14 mouse cellular contexts compared by ENCODE assay signal in the genomic region with DNA sequence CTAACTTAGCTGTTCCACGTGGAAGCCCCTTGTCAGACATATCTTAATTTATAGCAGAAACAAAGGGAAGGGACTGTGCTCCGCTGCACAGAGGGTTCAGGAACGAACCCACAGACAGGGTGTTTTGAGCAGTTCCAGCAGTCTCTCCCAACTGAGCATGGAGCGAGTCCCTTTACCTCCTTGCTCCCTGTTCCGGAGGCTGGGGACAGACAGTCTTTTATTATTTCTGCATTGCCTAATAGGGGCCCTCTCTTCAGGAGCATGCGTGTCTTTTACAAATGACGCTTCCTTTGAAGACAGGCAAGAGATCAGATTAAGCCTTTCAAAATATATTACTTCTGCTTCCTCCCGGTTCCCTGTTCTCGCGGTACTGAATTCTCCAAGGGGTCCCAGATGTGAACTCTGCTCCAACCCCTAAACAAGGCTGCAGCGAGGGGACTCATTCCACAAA.
DNase-seq lines count a peak whose midpoint lies in the region; ATAC-seq lines count a peak whose summit lies in the region.
"Had no signal": no experiment of that assay in that cellular context is flagged by ENCODE, and none has a peak within 500 bp of the region (broad histone marks: within the 10 kb centered on the region; RNA-seq: fewer than 3 reads in every experiment).

No protein-coding gene starts in this region.

- no peaks in the 10 kb centered on the region for H3K27me3 ChIP-seq in intestine, embryonic 16.5 days (replicated peaks; ENCODE audit: control insufficient read depth, insufficient read depth, low read length)
- H3K27me3 ChIP-seq in intestine, embryonic 15.5 days (replicated peaks), result no peaks in the 10 kb centered on the region
- peaks cover 57% of the 10 kb centered on the region for H3K27me3 ChIP-seq in forebrain, embryonic 13.5 days
- H3K27me3 ChIP-seq: liver, embryonic 15.5 days; stomach, embryonic 15.5 days had no signal

- no peaks in the 10 kb centered on the region for H3K9me3 ChIP-seq in intestine, embryonic 16.5 days (ENCODE audit: control insufficient read depth, low read length)
- no peaks in the 10 kb centered on the region for H3K9me3 ChIP-seq in intestine, embryonic 15.5 days
- H3K9me3 ChIP-seq in forebrain, embryonic 13.5 days (replicated peaks), result no peaks in the 10 kb centered on the region
- H3K9me3 ChIP-seq: liver, embryonic 15.5 days; stomach, embryonic 15.5 days had no signal

- peak; percentile 36 for DNase-seq in embryo, embryonic 10 days (ENCODE audit: low spot score)
- DNase-seq in mesoderm, embryonic 11.5 days (ENCODE audit: low read depth, low spot score), result peak; percentile 51
- DNase-seq in adrenal gland, postnatal 4 days (ENCODE audit: low spot score in 2 of 2), result no peak
- no peak for DNase-seq in urinary bladder, postnatal 10 days (ENCODE audit: low spot score)
- DNase-seq in right cerebral cortex, adult 2 months (ENCODE audit: low spot score in 2 of 2), result no peak
- DNase-seq: adrenal gland, postnatal 25 days; cerebellum, adult 18-20 months; heart, postnatal 36 days; layer of hippocampus, postnatal 36 days had no signal

- H3K9ac ChIP-seq in intestine, embryonic 16.5 days (ENCODE audit: low read depth, low read length), result 0 out of 2 replicates have a peak overlapping the region, but pooled peaks have one; percentile 12
- no peak overlapping the region for H3K9ac ChIP-seq in intestine, embryonic 15.5 days
- H3K9ac ChIP-seq in forebrain, embryonic 13.5 days, result no peak overlapping the region
- H3K9ac ChIP-seq: liver, embryonic 15.5 days; stomach, embryonic 15.5 days had no signal

- H3K27ac ChIP-seq in intestine, embryonic 16.5 days (ENCODE audit: low read length), result no peak overlapping the region
- H3K27ac ChIP-seq in intestine, embryonic 15.5 days, result no peak overlapping the region
- no peak overlapping the region for H3K27ac ChIP-seq in forebrain, embryonic 13.5 days
- H3K27ac ChIP-seq: liver, embryonic 15.5 days; stomach, embryonic 15.5 days had no signal

- H3K4me2 ChIP-seq in intestine, embryonic 16.5 days (ENCODE audit: low read depth, low read length), result no peak overlapping the region
- H3K4me2 ChIP-seq in intestine, embryonic 15.5 days (replicated peaks), result no peak overlapping the region
- peak overlapping the region; percentile 5; the same call in 1 of the 2 replicates for H3K4me2 ChIP-seq in forebrain, embryonic 13.5 days
- H3K4me2 ChIP-seq: liver, embryonic 15.5 days; stomach, embryonic 15.5 days had no signal

- no peak for ATAC-seq in intestine, embryonic 16.5 days
- no peak for ATAC-seq in intestine, embryonic 15.5 days
- ATAC-seq in forebrain, embryonic 13.5 days, result 0 out of 2 replicates have a peak, but pooled peaks have one; percentile 36

- no peaks in the 10 kb centered on the region for H3K4me1 ChIP-seq in intestine, embryonic 16.5 days (ENCODE audit: control insufficient read depth, insufficient read depth, low read length)
- no peaks in the 10 kb centered on the region for H3K4me1 ChIP-seq in intestine, embryonic 15.5 days (replicated peaks)
- peaks cover 10% of the 10 kb centered on the region for H3K4me1 ChIP-seq in forebrain, embryonic 13.5 days
- H3K4me1 ChIP-seq: liver, embryonic 15.5 days had no signal

- no peak overlapping the region for H3K4me3 ChIP-seq in intestine, embryonic 16.5 days (ENCODE audit: low read length)
- H3K4me3 ChIP-seq in intestine, embryonic 15.5 days (replicated peaks), result no peak overlapping the region
- no peak overlapping the region for H3K4me3 ChIP-seq in forebrain, embryonic 13.5 days
- H3K4me3 ChIP-seq: liver, embryonic 15.5 days; stomach, embryonic 15.5 days had no signal

- 31% methylated on average over 11 of the region's 11 CpGs for WGBS in intestine, embryonic 16.5 days
- WGBS in intestine, embryonic 15.5 days, result 32% methylated on average over 11 of the region's 11 CpGs
- 21% methylated on average over 11 of the region's 11 CpGs for WGBS in forebrain, embryonic 13.5 days

- no peaks in the 10 kb centered on the region for H3K36me3 ChIP-seq in intestine, embryonic 16.5 days (ENCODE audit: control insufficient read depth, insufficient read depth, low read length)
- H3K36me3 ChIP-seq in intestine, embryonic 15.5 days, result no peaks in the 10 kb centered on the region
- no peaks in the 10 kb centered on the region for H3K36me3 ChIP-seq in forebrain, embryonic 13.5 days (ENCODE audit: poor library complexity, severe bottlenecking)
- H3K36me3 ChIP-seq: liver, embryonic 15.5 days; stomach, embryonic 15.5 days had no signal

Comparison
In these comparisons a context has a peak if more than half of its experiments do, and no peak if none do; other contexts are left out.
1. DNase-seq: peak in embryo, embryonic 10 days (single experiment) and mesoderm, embryonic 11.5 days (single experiment); none in adrenal gland, postnatal 4 days (0 of 2), urinary bladder, postnatal 10 days (single experiment) and right cerebral cortex, adult 2 months (0 of 2).